Mouse (Mus musculus): ENCODE results near the gene Serinc3. TPM values are rescaled to one million over a fixed set of nuclear protein-coding genes. Genes with fewer than 3 reads are reported as not detected.

Serinc3 gene
- polyA plus RNA-seq, 1 experiment from 2014 or later: 46.2 TPM

- no peaks in the 10 kb centered on the region for H3K36me3 ChIP-seq (ENCODE audit: control insufficient read depth, insufficient read depth, low read length)
- WGBS: 91% methylated on average over 7 of the region's 7 CpGs
- no peak overlapping the region for H3K9ac ChIP-seq (replicated peaks; ENCODE audit: low read depth, low read length)
- no peak overlapping the region for H3K27ac ChIP-seq (ENCODE audit: low read length)
- H3K9me3 ChIP-seq (ENCODE audit: control insufficient read depth, low read depth, low read length): no peaks in the 10 kb centered on the region
- H3K4me3 ChIP-seq (ENCODE audit: low read depth, low read length): no peak overlapping the region
- ATAC-seq (ENCODE audit: insufficient number of reproducible peaks, insufficient read depth, low FRiP score, low read depth): no peak
- peaks cover 13% of the 10 kb centered on the region for H3K4me1 ChIP-seq (ENCODE audit: control insufficient read depth, insufficient read depth, low read length)
- no peaks in the 10 kb centered on the region for H3K27me3 ChIP-seq (ENCODE audit: control insufficient read depth, insufficient read depth, low read length)
- no peak overlapping the region for H3K4me2 ChIP-seq (replicated peaks; ENCODE audit: low read depth, low read length)
These were observed 43.9 kb downstream of the Serinc3 start for GRCm38 (mm10) chr2:163601066-163601465.

DNA sequence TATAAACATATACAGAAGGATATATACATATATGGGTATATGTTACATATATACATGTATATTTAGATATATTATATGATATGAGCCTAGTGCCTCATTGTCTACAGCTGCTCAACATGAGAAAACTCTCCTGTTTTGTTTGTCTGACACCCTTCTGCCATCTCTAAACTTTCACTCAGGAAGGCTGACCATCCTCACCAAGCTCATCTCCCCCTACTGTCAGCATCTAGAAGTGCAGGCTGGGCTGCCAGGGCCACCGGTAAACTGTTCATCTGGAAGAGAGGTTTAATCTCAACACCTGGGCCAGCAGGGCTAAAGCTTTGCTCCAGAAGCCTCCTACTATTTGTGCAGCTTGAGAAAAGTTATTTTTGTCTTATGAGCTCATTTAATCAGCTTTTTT lies 45.7 kb downstream of the Serinc3 start:
- peaks cover 17% of the 10 kb centered on the region for H3K4me1 ChIP-seq (ENCODE audit: control insufficient read depth, insufficient read depth, low read length)
- H3K36me3 ChIP-seq (ENCODE audit: control insufficient read depth, insufficient read depth, low read length): no peaks in the 10 kb centered on the region
- H3K27me3 ChIP-seq (ENCODE audit: control insufficient read depth, insufficient read depth, low read length): no peaks in the 10 kb centered on the region
- H3K9ac ChIP-seq (replicated peaks; ENCODE audit: low read depth, low read length): no peak overlapping the region
- ATAC-seq (ENCODE audit: insufficient number of reproducible peaks, insufficient read depth, low FRiP score, low read depth): no peak
- no peaks in the 10 kb centered on the region for H3K9me3 ChIP-seq (ENCODE audit: control insufficient read depth, low read depth, low read length)
- no peak overlapping the region for H3K4me3 ChIP-seq (ENCODE audit: low read depth, low read length)
- 4% methylated on average over 1 of the region's 1 CpGs for WGBS
- H3K27ac ChIP-seq (ENCODE audit: low read length): no peak overlapping the region
- no peak overlapping the region for H3K4me2 ChIP-seq (replicated peaks; ENCODE audit: low read depth, low read length)

- Histone ChIP-seq H3K36me3 (ENCODE audit: control insufficient read depth, insufficient read depth, low read length) (no peaks in the 10 kb centered on the region), H3K9me3 (ENCODE audit: control insufficient read depth, low read depth, low read length) (no peaks in the 10 kb centered on the region), H3K4me1 (ENCODE audit: control insufficient read depth, insufficient read depth, low read length) (peaks cover 11% of the 10 kb centered on the region; the same call in 1 of the 2 replicates), H3K4me3 (ENCODE audit: low read depth, low read length) (no peak overlapping the region), H3K4me2 (replicated peaks; ENCODE audit: low read depth, low read length) (no peak overlapping the region), H3K9ac (replicated peaks; ENCODE audit: low read depth, low read length) (no peak overlapping the region), H3K27me3 (ENCODE audit: control insufficient read depth, insufficient read depth, low read length) (no peaks in the 10 kb centered on the region), H3K27ac (ENCODE audit: low read length) (no peak overlapping the region)
- 59% methylated on average over 4 of the region's 4 CpGs for WGBS
- no peak for ATAC-seq (ENCODE audit: insufficient number of reproducible peaks, insufficient read depth, low FRiP score, low read depth)
These were observed 47.3 kb downstream of the Serinc3 start for GRCm38 (mm10) chr2:163597661-163598060.

GRCm38 (mm10) chr2:163596873-163597155 lies 48.1 kb downstream of the Serinc3 start:
- ATAC-seq (ENCODE audit: insufficient number of reproducible peaks, insufficient read depth, low FRiP score, low read depth): no peak
- H3K4me3 ChIP-seq (ENCODE audit: low read depth, low read length): no peak overlapping the region
- no peaks in the 10 kb centered on the region for H3K27me3 ChIP-seq (ENCODE audit: control insufficient read depth, insufficient read depth, low read length)
- H3K9ac ChIP-seq (replicated peaks; ENCODE audit: low read depth, low read length): no peak overlapping the region
- no peaks in the 10 kb centered on the region for H3K36me3 ChIP-seq (ENCODE audit: control insufficient read depth, insufficient read depth, low read length)
- no peak overlapping the region; the same call in 1 of the 2 replicates for H3K27ac ChIP-seq (ENCODE audit: low read length)
- no peaks in the 10 kb centered on the region for H3K9me3 ChIP-seq (ENCODE audit: control insufficient read depth, low read depth, low read length)
- H3K4me1 ChIP-seq (ENCODE audit: control insufficient read depth, insufficient read depth, low read length): peaks cover 11% of the 10 kb centered on the region; the same call in 1 of the 2 replicates
- 54% methylated on average over 3 of the region's 3 CpGs for WGBS
- no peak overlapping the region for H3K4me2 ChIP-seq (replicated peaks; ENCODE audit: low read depth, low read length)

- no peak for ATAC-seq (ENCODE audit: insufficient number of reproducible peaks, insufficient read depth, low FRiP score, low read depth)
- Histone ChIP-seq H3K4me2 (replicated peaks; ENCODE audit: low read depth, low read length) (no peak overlapping the region), H3K4me1 (ENCODE audit: control insufficient read depth, insufficient read depth, low read length) (peaks cover 8% of the 10 kb centered on the region; the same call in 1 of the 2 replicates), H3K9me3 (ENCODE audit: control insufficient read depth, low read depth, low read length) (no peaks in the 10 kb centered on the region), H3K27me3 (ENCODE audit: control insufficient read depth, insufficient read depth, low read length) (no peaks in the 10 kb centered on the region), H3K27ac (ENCODE audit: low read length) (no peak overlapping the region; the same call in 1 of the 2 replicates), H3K4me3 (ENCODE audit: low read depth, low read length) (no peak overlapping the region), H3K36me3 (ENCODE audit: control insufficient read depth, insufficient read depth, low read length) (no peaks in the 10 kb centered on the region), H3K9ac (replicated peaks; ENCODE audit: low read depth, low read length) (no peak overlapping the region)
- 66% methylated on average over 13 of the region's 13 CpGs for WGBS
These were observed 48.7 kb downstream of the Serinc3 start for GRCm38 (mm10) chr2:163596057-163596872.

DNA sequence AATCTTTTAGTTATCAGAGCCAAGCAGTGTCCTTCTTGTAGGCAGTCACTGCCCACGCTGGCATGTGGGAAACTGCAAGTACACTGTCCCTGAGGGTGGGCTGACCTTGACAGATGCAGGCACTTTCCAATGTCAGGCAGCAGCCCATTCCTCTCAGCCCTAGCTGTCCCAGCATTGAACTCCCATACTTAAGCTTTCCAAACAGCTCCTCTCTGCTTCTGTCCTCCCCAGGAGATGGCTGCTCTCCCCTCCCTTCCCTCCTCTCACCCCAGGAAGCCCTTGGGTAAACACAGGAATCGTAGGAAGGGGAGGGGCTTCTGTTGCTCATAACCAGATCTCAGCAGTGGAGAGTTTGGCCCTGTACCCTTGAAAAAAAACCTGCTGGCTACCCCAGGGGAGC lies 49.8 kb downstream of the Serinc3 start:
- H3K4me3 ChIP-seq (ENCODE audit: low read depth, low read length): no peak overlapping the region
- H3K27me3 ChIP-seq (ENCODE audit: control insufficient read depth, insufficient read depth, low read length): no peaks in the 10 kb centered on the region
- peak; percentile 36; the same call in 1 of the 2 replicates for ATAC-seq (ENCODE audit: insufficient number of reproducible peaks, insufficient read depth, low FRiP score, low read depth)
- H3K27ac ChIP-seq (ENCODE audit: low read length): peak overlapping the region; percentile 13; the same call in 1 of the 2 replicates
- H3K9ac ChIP-seq (replicated peaks; ENCODE audit: low read depth, low read length): no peak overlapping the region
- H3K4me2 ChIP-seq (replicated peaks; ENCODE audit: low read depth, low read length): no peak overlapping the region
- H3K36me3 ChIP-seq (ENCODE audit: control insufficient read depth, insufficient read depth, low read length): no peaks in the 10 kb centered on the region
- no peaks in the 10 kb centered on the region for H3K9me3 ChIP-seq (ENCODE audit: control insufficient read depth, low read depth, low read length)
- peaks cover 8% of the 10 kb centered on the region; the same call in 1 of the 2 replicates for H3K4me1 ChIP-seq (ENCODE audit: control insufficient read depth, insufficient read depth, low read length)
- WGBS: 4% methylated on average over 2 of the region's 2 CpGs

DNA sequence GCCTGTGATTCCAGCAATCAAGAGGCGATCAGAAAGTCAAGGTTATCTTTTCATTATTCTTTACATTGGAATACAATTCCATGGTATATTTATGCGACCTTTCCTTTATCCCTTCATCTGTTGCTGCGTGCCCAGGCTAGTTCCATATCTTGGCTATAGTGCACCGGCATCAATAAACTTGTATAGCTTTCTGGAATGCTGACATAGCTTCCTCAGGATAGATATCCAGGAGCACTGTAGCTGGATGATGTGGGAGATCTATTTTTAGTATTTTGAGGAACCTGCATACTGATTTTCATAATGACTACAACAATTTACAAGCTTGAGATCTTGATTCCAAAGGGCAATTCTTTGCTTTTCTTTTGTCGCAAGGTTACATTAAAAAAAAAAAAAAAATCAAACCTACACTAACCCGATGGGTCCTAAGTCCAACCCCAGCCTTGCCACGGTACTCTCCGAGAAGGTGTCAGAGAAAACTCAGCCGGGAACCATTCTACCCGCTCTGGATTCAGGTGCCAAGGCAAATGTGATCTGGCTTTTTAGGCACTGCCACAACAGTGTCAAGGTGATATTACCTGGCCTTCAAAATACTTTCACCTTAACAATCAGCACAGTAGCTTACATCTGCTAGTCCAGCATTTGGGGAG lies 51.2 kb downstream of the Serinc3 start:
- Histone ChIP-seq H3K9ac (replicated peaks; ENCODE audit: low read depth, low read length) (no peak overlapping the region), H3K36me3 (ENCODE audit: control insufficient read depth, insufficient read depth, low read length) (no peaks in the 10 kb centered on the region), H3K4me1 (ENCODE audit: control insufficient read depth, insufficient read depth, low read length) (peaks cover 8% of the 10 kb centered on the region; the same call in 1 of the 2 replicates), H3K9me3 (ENCODE audit: control insufficient read depth, low read depth, low read length) (no peaks in the 10 kb centered on the region), H3K27ac (ENCODE audit: low read length) (no peak overlapping the region), H3K27me3 (ENCODE audit: control insufficient read depth, insufficient read depth, low read length) (no peaks in the 10 kb centered on the region), H3K4me2 (replicated peaks; ENCODE audit: low read depth, low read length) (no peak overlapping the region), H3K4me3 (ENCODE audit: low read depth, low read length) (no peak overlapping the region)
- 85% methylated on average over 10 of the region's 10 CpGs for WGBS
- ATAC-seq (ENCODE audit: insufficient number of reproducible peaks, insufficient read depth, low FRiP score, low read depth): no peak

DNA sequence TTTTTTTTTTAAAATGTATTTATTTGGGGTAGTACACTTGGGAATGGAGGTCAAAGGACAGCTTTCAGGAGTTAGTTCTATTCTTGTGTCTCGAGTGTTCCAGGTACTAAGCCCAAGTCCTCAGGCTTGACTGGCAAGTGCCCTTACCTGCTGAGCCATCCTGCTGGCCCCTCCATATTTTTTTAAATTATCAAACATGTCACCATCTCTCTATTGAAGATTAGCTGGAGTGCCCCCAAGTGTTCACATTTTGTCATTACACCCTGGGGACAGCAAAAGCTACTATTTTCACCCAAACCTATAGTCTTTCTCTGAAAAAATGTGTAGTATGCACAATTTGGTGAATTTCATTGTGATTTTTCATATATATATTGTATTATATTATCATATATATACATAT lies 52.8 kb downstream of the Serinc3 start:
- Histone ChIP-seq H3K9ac (replicated peaks; ENCODE audit: low read depth, low read length) (no peak overlapping the region), H3K27me3 (ENCODE audit: control insufficient read depth, insufficient read depth, low read length) (no peaks in the 10 kb centered on the region), H3K4me1 (ENCODE audit: control insufficient read depth, insufficient read depth, low read length) (peaks cover 8% of the 10 kb centered on the region; the same call in 1 of the 2 replicates), H3K27ac (ENCODE audit: low read length) (no peak overlapping the region), H3K4me2 (replicated peaks; ENCODE audit: low read depth, low read length) (no peak overlapping the region), H3K4me3 (ENCODE audit: low read depth, low read length) (no peak overlapping the region), H3K36me3 (ENCODE audit: control insufficient read depth, insufficient read depth, low read length) (no peaks in the 10 kb centered on the region), H3K9me3 (ENCODE audit: control insufficient read depth, low read depth, low read length) (no peaks in the 10 kb centered on the region)
- ATAC-seq (ENCODE audit: insufficient number of reproducible peaks, insufficient read depth, low FRiP score, low read depth): no peak
- WGBS: 70% methylated on average over 1 of the region's 1 CpGs

Measured in stomach, embryonic 14.5 days (tissue).